Mouse (Mus musculus): ENCODE data around the gene Pdzd2. TPM values are rescaled to one million over a fixed set of nuclear protein-coding genes. Genes with fewer than 3 reads are reported as not detected.
"Not testable (repeated sequence)": the region's sequence is repeated elsewhere in the genome, so short reads cannot be mapped to it uniquely, and the experiment has no call there.

Gene Pdzd2
- polyA plus RNA-seq, 1 experiment from 2014 or later, result 3.4 TPM

DNA sequence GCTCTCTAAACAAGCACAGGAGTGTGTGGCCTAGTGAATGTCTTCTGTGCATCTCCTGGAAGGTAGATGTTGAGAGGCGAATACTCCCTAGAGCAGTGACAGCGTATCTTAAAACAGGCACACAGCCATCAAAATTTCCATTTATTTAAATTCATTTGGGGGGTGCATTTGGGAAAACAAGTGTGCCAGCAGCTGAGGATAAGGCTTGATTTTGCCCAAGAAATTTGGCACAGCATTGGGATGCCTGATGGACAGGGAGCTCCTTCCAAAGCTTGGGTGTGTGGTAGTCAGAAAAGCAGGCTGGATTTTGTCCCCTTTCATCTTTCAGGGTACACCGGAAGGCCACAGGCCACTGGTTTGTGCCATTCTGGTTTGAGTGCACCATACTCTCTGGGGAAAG is 369.6 kb downstream of the Pdzd2 start:
- Histone ChIP-seq H3K4me3 (ENCODE audit: low read depth, low read length) (no peak overlapping the region), H3K27me3 (ENCODE audit: control insufficient read depth, insufficient read depth, low read length) (no peaks in the 10 kb centered on the region), H3K4me2 (ENCODE audit: low read depth, low read length) (no peak overlapping the region), H3K4me1 (ENCODE audit: control insufficient read depth, insufficient read depth, low read length) (no peaks in the 10 kb centered on the region), H3K36me3 (replicated peaks; ENCODE audit: control insufficient read depth, insufficient read depth, low read depth, low read length) (no peaks in the 10 kb centered on the region), H3K27ac (replicated peaks; ENCODE audit: low read depth, low read length) (no peak overlapping the region), H3K9me3 (replicated peaks; ENCODE audit: control insufficient read depth, low read length) (no peaks in the 10 kb centered on the region), H3K9ac (replicated peaks; ENCODE audit: low read length) (no peak overlapping the region)
- DNase-seq (ENCODE audit: low spot score), result no peak
- no peak for ATAC-seq (replicated peaks; ENCODE audit: insufficient number of reproducible peaks, low FRiP score, low TSS enrichment, low read depth)
- WGBS, result 91% methylated on average over 3 of the region's 3 CpGs

DNA sequence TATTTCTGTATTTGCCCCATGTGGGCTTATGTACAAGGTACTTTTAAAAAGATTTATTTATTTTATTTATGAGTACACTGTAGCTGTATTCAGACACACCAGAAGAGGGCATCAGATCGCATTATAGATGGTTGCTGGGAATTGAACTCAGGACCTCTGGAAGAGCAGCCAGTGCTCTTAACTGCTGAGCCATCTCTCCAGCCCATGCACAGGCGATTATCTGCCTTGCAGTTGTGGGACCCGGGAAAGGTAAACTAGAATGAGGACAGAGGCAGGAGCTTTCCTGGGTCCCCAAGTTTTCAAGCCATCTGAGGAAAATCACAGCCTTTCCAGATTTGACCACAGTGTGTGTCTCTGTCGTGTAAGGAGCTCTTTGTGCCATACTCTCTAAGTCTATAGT is 370.9 kb downstream of the Pdzd2 start:
- Histone ChIP-seq H3K4me3 (ENCODE audit: low read depth, low read length) (no peak overlapping the region), H3K9me3 (replicated peaks; ENCODE audit: control insufficient read depth, low read length) (no peaks in the 10 kb centered on the region), H3K4me1 (ENCODE audit: control insufficient read depth, insufficient read depth, low read length) (no peaks in the 10 kb centered on the region), H3K4me2 (ENCODE audit: low read depth, low read length) (no peak overlapping the region), H3K36me3 (replicated peaks; ENCODE audit: control insufficient read depth, insufficient read depth, low read depth, low read length) (no peaks in the 10 kb centered on the region), H3K27ac (replicated peaks; ENCODE audit: low read depth, low read length) (no peak overlapping the region), H3K27me3 (ENCODE audit: control insufficient read depth, insufficient read depth, low read length) (no peaks in the 10 kb centered on the region), H3K9ac (replicated peaks; ENCODE audit: low read length) (no peak overlapping the region)
- no peak for ATAC-seq (replicated peaks; ENCODE audit: insufficient number of reproducible peaks, low FRiP score, low TSS enrichment, low read depth)
- 80% methylated on average over 4 of the region's 4 CpGs for WGBS
- no peak for DNase-seq (ENCODE audit: low spot score)

DNA sequence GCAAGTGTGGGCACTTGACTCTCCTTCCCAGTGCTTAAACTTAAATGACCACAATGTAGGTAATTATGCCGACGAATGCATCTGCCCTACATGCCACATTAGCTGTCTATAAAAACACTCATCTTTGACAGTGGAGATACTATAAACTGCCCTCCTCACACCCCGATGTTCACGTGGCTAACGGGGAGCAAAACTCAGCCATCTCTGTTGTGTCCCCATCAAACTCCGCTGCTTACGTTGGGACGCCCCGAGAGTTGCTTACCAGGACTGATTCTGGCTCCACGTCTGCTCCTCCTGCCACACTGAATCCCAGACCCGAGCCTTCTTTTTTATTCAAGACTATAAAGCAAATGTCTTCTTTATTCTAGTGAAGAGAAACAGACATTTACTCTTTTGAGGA is 371.4 kb downstream of the Pdzd2 start:
- no peaks in the 10 kb centered on the region for H3K27me3 ChIP-seq (ENCODE audit: control insufficient read depth, insufficient read depth, low read length)
- no peak overlapping the region for H3K27ac ChIP-seq (replicated peaks; ENCODE audit: low read depth, low read length)
- H3K4me1 ChIP-seq (ENCODE audit: control insufficient read depth, insufficient read depth, low read length), result no peaks in the 10 kb centered on the region
- WGBS, result 82% methylated on average over 11 of the region's 11 CpGs
- no peaks in the 10 kb centered on the region for H3K9me3 ChIP-seq (replicated peaks; ENCODE audit: control insufficient read depth, low read length)
- ATAC-seq (replicated peaks; ENCODE audit: insufficient number of reproducible peaks, low FRiP score, low TSS enrichment, low read depth) (no peak), DNase-seq (ENCODE audit: low spot score) (no peak)
- no peak overlapping the region for H3K4me2 ChIP-seq (ENCODE audit: low read depth, low read length)
- no peaks in the 10 kb centered on the region for H3K36me3 ChIP-seq (replicated peaks; ENCODE audit: control insufficient read depth, insufficient read depth, low read depth, low read length)
- H3K4me3 ChIP-seq (ENCODE audit: low read depth, low read length), result no peak overlapping the region
- H3K9ac ChIP-seq (replicated peaks; ENCODE audit: low read length), result no peak overlapping the region

DNA sequence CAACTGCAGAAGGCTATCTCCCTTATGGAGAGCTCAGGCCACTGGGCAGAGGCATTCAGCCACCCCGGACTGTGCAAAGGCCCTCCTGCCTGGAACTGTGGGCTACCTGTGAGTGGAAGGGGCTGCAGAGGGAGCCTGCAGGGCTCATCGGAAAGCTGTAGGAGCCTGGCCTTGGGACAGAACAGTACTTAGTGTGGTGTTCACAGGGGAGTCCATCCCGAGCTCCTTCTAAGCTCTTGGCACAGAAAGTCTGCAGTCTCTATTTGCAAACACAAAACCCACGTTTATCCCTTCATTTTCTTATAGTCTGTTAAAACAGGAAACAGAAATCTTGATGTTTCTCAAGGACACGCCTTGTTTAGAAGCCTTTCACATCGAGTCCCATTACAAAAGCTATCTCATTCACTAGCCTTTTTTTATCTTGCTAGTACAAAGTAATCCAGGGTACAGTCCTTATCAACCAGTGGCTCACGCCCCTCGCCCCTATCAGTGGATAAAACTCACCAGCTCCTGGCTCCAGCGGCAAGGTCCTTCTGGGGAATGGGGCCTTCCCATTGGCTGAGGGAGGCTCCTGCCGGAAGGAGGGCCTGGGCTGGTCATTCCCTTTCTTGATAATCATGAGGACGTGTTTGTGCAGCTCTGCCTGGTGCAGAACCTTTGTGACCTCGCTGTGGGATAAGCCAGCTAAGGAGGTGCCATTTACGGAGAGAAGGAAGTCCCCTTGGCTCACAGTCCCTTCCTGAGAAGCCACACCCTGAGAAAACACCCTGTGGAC is 372.2 kb downstream of the Pdzd2 start:
- H3K27ac ChIP-seq (replicated peaks; ENCODE audit: low read depth, low read length), result no peak overlapping the region
- ATAC-seq (replicated peaks; ENCODE audit: insufficient number of reproducible peaks, low FRiP score, low TSS enrichment, low read depth), result 0 out of 2 replicates have a peak, but pooled peaks have one; percentile 21

DNA sequence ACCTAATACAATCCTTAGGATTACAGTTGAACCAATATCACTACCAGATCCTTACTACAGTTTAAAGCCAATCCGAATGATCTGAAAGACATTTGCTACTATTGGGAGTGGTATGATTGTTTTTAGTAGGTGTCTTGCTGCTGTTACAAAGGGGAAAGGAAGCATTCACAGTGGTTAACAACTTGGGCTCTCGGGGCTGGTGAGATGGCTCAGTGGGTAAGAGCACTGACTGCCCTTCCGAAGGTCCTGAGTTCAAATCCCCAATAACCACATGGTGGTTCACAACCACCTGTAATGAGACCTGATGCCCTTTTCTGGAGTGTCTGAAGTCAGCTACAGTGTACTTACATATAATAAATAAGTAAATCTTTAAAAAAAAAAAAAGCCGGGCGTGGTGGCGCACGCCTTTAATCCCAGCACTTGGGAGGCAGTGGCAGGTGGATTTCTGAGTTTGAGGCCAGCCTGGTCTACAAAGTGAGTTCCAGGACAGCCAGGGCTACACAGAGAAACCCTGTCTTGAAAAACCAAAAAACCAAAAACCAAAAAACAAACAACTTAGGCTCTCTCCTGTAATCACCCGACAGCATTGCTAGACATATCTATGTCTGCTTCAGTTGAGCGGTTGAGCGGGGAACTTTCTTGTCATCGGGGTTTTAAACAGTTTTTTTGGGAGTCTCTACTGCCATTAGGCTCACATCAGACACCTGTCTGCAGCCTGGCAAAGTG is 373.0 kb downstream of the Pdzd2 start:
- DNase-seq (ENCODE audit: low spot score); H3K27me3 ChIP-seq (ENCODE audit: control insufficient read depth, insufficient read depth, low read length); H3K27ac ChIP-seq (replicated peaks; ENCODE audit: low read depth, low read length); H3K36me3 ChIP-seq (replicated peaks; ENCODE audit: control insufficient read depth, insufficient read depth, low read depth, low read length); H3K4me1 ChIP-seq (ENCODE audit: control insufficient read depth, insufficient read depth, low read length); H3K9ac ChIP-seq (replicated peaks; ENCODE audit: low read length); ATAC-seq (replicated peaks; ENCODE audit: insufficient number of reproducible peaks, low FRiP score, low TSS enrichment, low read depth); H3K4me2 ChIP-seq (ENCODE audit: low read depth, low read length); H3K4me3 ChIP-seq (ENCODE audit: low read depth, low read length); H3K9me3 ChIP-seq (replicated peaks; ENCODE audit: control insufficient read depth, low read length): not testable (repeated sequence)
- WGBS, result 95% methylated on average over 11 of the region's 11 CpGs

More for the DNA sequence above, 372.2 kb downstream of the Pdzd2 start:
- DNase-seq (ENCODE audit: low spot score), result no peak
- Histone ChIP-seq H3K4me1 (ENCODE audit: control insufficient read depth, insufficient read depth, low read length) (no peaks in the 10 kb centered on the region), H3K9ac (replicated peaks; ENCODE audit: low read length) (no peak overlapping the region), H3K4me2 (ENCODE audit: low read depth, low read length) (no peak overlapping the region), H3K36me3 (replicated peaks; ENCODE audit: control insufficient read depth, insufficient read depth, low read depth, low read length) (no peaks in the 10 kb centered on the region), H3K9me3 (replicated peaks; ENCODE audit: control insufficient read depth, low read length) (no peaks in the 10 kb centered on the region), H3K4me3 (ENCODE audit: low read depth, low read length) (no peak overlapping the region), H3K27me3 (ENCODE audit: control insufficient read depth, insufficient read depth, low read length) (no peaks in the 10 kb centered on the region)
- WGBS, result 61% methylated on average over 13 of the region's 13 CpGs

DNA sequence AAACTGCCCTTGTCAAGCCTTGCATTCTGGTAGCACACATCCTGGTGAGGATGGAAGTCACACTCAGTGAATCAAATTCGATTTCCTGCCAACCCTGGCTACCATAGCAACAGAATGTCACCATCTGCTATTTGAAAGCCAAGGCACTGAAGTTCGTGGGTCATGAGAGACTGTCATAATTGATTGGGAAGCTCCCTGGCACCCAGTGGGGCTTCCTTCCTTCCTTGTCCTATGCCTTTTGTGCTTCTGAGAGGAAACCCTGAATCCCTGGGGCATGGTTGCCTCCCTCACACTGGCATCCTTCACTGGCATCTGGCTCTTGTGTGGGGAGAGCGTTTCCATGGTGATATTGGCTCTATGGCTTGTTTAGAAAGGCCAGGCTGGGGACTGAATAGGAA is 373.7 kb downstream of the Pdzd2 start:
- Histone ChIP-seq H3K4me2 (ENCODE audit: low read depth, low read length) (no peak overlapping the region), H3K36me3 (replicated peaks; ENCODE audit: control insufficient read depth, insufficient read depth, low read depth, low read length) (no peaks in the 10 kb centered on the region), H3K27me3 (ENCODE audit: control insufficient read depth, insufficient read depth, low read length) (no peaks in the 10 kb centered on the region), H3K4me1 (ENCODE audit: control insufficient read depth, insufficient read depth, low read length) (no peaks in the 10 kb centered on the region), H3K27ac (replicated peaks; ENCODE audit: low read depth, low read length) (no peak overlapping the region), H3K9me3 (replicated peaks; ENCODE audit: control insufficient read depth, low read length) (no peaks in the 10 kb centered on the region), H3K4me3 (ENCODE audit: low read depth, low read length) (no peak overlapping the region), H3K9ac (replicated peaks; ENCODE audit: low read length) (no peak overlapping the region)
- DNase-seq (ENCODE audit: low spot score) (peak; percentile 42), ATAC-seq (replicated peaks; ENCODE audit: insufficient number of reproducible peaks, low FRiP score, low TSS enrichment, low read depth) (peak; percentile 47; the same call in 1 of the 2 replicates)
- WGBS, result 52% methylated on average over 3 of the region's 3 CpGs

DNA sequence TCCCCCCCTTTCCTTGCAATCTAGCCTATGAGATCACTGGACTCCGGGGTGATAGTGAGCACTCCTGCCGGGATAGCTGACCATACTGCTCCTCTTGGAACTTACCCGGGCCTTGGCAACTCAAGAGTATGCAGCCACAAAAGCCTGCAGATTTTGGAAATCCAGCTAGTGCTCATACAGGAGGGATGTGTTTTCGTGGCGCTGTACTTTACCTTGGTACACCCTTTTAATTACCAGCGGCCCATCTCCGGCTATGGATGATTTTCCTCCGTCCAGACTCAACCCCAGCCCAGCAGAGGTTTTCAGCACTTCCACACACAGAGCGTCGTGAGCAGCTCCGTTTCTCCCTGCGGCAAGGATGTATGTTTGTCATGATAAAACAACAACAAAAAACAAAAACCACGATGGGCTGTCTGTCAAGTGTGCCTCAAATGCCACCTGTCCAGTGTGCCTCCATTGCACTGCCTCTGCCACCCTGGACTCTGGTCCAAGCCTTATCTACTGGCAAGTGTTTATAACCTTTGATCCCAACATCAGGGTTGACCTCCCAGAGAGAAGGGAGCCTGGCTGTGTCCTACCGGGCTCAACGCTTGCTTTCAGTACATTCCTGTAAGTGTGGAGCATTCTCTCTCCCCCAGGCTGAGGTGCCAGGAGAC is 374.2 kb downstream of the Pdzd2 start:
- H3K9ac ChIP-seq (replicated peaks; ENCODE audit: low read length), result no peak overlapping the region
- no peak overlapping the region for H3K4me3 ChIP-seq (ENCODE audit: low read depth, low read length)
- H3K27ac ChIP-seq (replicated peaks; ENCODE audit: low read depth, low read length), result no peak overlapping the region
- DNase-seq (ENCODE audit: low spot score), result no peak
- WGBS, result 78% methylated on average over 15 of the region's 15 CpGs
- H3K4me2 ChIP-seq (ENCODE audit: low read depth, low read length), result no peak overlapping the region
- no peaks in the 10 kb centered on the region for H3K36me3 ChIP-seq (replicated peaks; ENCODE audit: control insufficient read depth, insufficient read depth, low read depth, low read length)
- H3K4me1 ChIP-seq (ENCODE audit: control insufficient read depth, insufficient read depth, low read length), result no peaks in the 10 kb centered on the region
- no peak for ATAC-seq (replicated peaks; ENCODE audit: insufficient number of reproducible peaks, low FRiP score, low TSS enrichment, low read depth)
- H3K27me3 ChIP-seq (ENCODE audit: control insufficient read depth, insufficient read depth, low read length), result no peaks in the 10 kb centered on the region
- no peaks in the 10 kb centered on the region for H3K9me3 ChIP-seq (replicated peaks; ENCODE audit: control insufficient read depth, low read length)

DNA sequence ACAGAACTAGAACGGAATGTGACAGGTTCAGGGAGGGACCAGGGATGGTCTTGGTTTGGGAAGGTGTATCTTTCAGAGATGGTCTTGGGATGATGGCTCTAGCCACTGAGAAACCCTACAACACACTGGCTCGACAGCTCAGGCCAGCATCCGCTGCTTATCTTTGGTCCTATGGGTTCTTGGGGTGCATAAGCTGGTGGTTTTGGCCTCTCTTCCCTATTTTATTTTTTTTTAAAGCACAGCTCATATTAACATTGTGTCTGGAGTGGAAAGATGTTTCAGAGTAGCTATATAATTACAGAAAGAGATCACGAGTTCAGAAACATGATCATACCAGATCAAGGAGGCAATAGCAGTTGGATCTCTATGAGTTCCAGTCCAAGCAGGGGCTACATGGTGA is 375.6 kb downstream of the Pdzd2 start:
- Histone ChIP-seq H3K27me3 (ENCODE audit: control insufficient read depth, insufficient read depth, low read length) (no peaks in the 10 kb centered on the region), H3K9ac (replicated peaks; ENCODE audit: low read length) (no peak overlapping the region), H3K4me1 (ENCODE audit: control insufficient read depth, insufficient read depth, low read length) (no peaks in the 10 kb centered on the region), H3K4me2 (ENCODE audit: low read depth, low read length) (no peak overlapping the region), H3K36me3 (replicated peaks; ENCODE audit: control insufficient read depth, insufficient read depth, low read depth, low read length) (no peaks in the 10 kb centered on the region), H3K9me3 (replicated peaks; ENCODE audit: control insufficient read depth, low read length) (no peaks in the 10 kb centered on the region), H3K27ac (replicated peaks; ENCODE audit: low read depth, low read length) (no peak overlapping the region), H3K4me3 (ENCODE audit: low read depth, low read length) (no peak overlapping the region)
- DNase-seq (ENCODE audit: low spot score), result no peak
- 85% methylated on average over 4 of the region's 4 CpGs for WGBS
- no peak for ATAC-seq (replicated peaks; ENCODE audit: insufficient number of reproducible peaks, low FRiP score, low TSS enrichment, low read depth)

Data from embryonic facial prominence, embryonic 11.5 days (tissue).